Mouse (Mus musculus) embryonic fibroblast, embryonic 13.5 days (primary cell): ENCODE data around the gene Slc35e3. TPM values are rescaled to one million over a fixed set of nuclear protein-coding genes. Genes with fewer than 3 reads are reported as not detected.

ENCODE experiments used
- H3K27ac ChIP-seq: 2 replicates; pipeline ENCODE4 v1.5.1; 2012; ENCODE audit warnings: low read length, control low read depth, inconsistent platforms; ENCODE audit not compliant: insufficient read depth
- H3K4me1 ChIP-seq: 2 replicates; pipeline ENCODE4 v1.6.1; 2011; ENCODE audit warnings: low read length; ENCODE audit not compliant: control insufficient read depth, insufficient read depth
- H3K4me3 ChIP-seq: 2 replicates; pipeline ENCODE4 v1.5.1; 2011; ENCODE audit warnings: mild to moderate bottlenecking, control low read depth, low read length; ENCODE audit not compliant: insufficient read depth
- CTCF ChIP-seq: IDR thresholded peaks from 2 replicates; pipeline ENCODE4 v1.5.1; 2011; ENCODE audit warnings: mild to moderate bottlenecking, control low read depth, low read length, moderate library complexity, borderline replicate concordance; ENCODE audit not compliant: insufficient read depth
- POLR2A ChIP-seq: IDR thresholded peaks from 2 replicates; pipeline ENCODE4 v1.6.1; 2011; ENCODE audit warnings: low read depth, mild to moderate bottlenecking, control low read depth, low read length, moderate library complexity
- polyA plus RNA-seq: library from polyadenylated mRNA; stranded (reverse); fragments of >200 nt; gene quantifications from 2 replicates; pipeline ENCODE4 v1.2.4, GENCODE M21; 2011; ENCODE audit warnings: low read depth; ENCODE audit not compliant: missing spikeins, insufficient read length

Gene Slc35e3
- polyA plus RNA-seq, 1 experiment: 28.9 TPM

- no peaks in the 10 kb centered on the region for H3K4me1 ChIP-seq
- no peak for TF ChIP-seq POLR2A
- TF ChIP-seq CTCF: no peak
- H3K4me3 ChIP-seq: no peak overlapping the region
- no peak overlapping the region for H3K27ac ChIP-seq
Measured at GRCm38 (mm10) chr10:117732962-117733592, 13.1 kb downstream of the Slc35e3 start.

DNA sequence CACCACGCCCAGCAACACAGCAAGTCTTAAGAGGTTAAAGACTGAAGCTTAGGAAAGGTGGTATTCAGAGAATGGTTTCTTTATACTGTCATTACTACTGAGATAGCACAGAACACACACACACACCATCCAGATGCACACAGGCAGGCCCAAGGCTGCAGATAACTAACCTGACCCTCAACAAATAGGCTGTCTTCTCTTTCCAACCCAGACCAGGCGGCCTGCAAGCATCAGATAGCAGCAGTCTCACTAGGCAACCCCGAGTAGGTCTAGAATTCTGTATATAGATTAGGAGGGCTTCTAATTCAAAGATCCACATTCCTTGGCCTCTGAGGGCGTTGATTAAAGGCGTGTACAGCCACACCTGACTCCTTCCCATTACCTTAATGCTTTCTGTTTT, 14.0 kb downstream of the Slc35e3 start:
- no peak overlapping the region for H3K4me3 ChIP-seq
- no peak for TF ChIP-seq POLR2A
- no peak for TF ChIP-seq CTCF
- H3K27ac ChIP-seq: no peak overlapping the region

GRCm38 (mm10) chr10:117731244-117732101, 14.7 kb downstream of the Slc35e3 start:
- Histone ChIP-seq H3K27ac (no peak overlapping the region), H3K4me1 (no peaks in the 10 kb centered on the region), H3K4me3 (no peak overlapping the region)
- TF ChIP-seq POLR2A: no peak
- TF ChIP-seq CTCF: peak; percentile 65; the same call in 1 of the 2 replicates

More for the DNA sequence above, 14.0 kb downstream of the Slc35e3 start:
- no peaks in the 10 kb centered on the region for H3K4me1 ChIP-seq

DNA sequence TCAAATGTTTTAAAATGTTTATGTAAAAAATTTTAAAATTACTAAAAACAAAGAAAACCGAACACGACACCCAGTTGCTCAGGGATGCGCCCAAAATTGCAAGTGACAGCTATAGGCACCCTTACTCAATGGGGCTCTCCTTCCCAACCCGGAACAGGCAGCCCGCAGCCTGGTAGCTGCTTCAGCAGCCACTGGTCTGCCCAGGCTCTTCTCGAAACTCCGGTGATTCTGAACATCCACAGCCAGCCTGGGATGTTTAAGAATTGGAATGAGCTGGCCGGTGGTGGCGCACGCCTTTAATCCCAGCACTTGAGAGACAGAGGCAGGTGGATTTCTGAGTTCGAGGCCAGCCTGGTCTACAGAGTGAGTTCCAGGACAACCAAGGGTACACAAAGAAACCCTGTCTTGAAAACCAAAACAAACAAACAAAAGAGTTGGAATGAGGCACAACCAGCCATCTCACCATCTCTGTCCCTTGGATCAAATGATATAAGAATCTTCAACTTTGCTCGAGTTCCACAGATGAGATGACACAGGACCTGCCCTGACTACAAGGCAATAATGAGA, 15.4 kb downstream of the Slc35e3 start:
- Histone ChIP-seq H3K4me3 (no peak overlapping the region), H3K4me1 (no peaks in the 10 kb centered on the region), H3K27ac (no peak overlapping the region)
- no peak for TF ChIP-seq CTCF
- TF ChIP-seq POLR2A: no peak

DNA sequence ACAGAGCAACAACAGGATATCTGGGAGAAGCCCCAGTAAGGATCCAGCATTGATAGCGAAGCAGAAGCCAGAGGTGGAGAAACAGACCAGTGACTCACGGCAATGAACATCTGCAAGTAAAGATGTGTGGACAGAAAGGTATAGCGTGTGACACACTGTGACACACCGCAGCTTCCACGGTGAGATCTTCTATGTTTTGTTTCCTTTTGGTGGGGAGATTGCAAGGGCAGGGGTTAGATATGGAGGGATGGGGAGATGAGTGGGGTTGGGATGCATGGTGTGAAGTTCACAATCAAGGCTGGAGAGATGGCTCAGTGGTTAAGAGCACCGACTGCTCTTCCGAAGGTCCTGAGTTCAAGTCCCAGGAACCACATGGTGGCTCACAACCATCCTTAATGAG, 16.0 kb downstream of the Slc35e3 start:
- no peak for TF ChIP-seq CTCF
- no peak for TF ChIP-seq POLR2A
- no peak overlapping the region for H3K27ac ChIP-seq
- H3K4me1 ChIP-seq: no peaks in the 10 kb centered on the region
- H3K4me3 ChIP-seq: no peak overlapping the region

- no peaks in the 10 kb centered on the region for H3K4me1 ChIP-seq
- H3K27ac ChIP-seq: no peak overlapping the region
- H3K4me3 ChIP-seq: no peak overlapping the region
- TF ChIP-seq CTCF (no peak), POLR2A (no peak)
Measured at GRCm38 (mm10) chr10:117729139-117729814, 16.9 kb downstream of the Slc35e3 start.

DNA sequence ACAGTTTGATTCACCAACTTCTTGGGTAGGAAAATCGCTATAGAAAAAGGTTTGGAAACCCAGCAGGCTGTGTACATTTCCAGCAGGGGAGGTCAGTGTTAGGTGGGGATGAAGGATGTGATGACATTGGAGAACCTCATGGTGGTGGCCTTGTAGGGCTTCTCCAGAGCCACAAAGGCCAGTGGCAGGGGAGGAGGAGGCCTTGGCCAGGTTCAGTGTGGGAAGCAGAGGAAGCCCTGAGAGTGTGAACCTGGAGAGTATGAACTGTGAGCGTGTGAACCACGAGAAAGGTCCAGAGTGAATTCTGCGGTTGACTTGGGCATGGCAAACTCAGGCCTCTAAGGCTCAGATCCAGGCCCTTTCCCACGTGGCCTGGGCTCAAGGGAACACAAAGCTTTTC, 17.6 kb downstream of the Slc35e3 start:
- no peak overlapping the region for H3K4me3 ChIP-seq
- TF ChIP-seq CTCF: no peak
- no peak for TF ChIP-seq POLR2A

DNA sequence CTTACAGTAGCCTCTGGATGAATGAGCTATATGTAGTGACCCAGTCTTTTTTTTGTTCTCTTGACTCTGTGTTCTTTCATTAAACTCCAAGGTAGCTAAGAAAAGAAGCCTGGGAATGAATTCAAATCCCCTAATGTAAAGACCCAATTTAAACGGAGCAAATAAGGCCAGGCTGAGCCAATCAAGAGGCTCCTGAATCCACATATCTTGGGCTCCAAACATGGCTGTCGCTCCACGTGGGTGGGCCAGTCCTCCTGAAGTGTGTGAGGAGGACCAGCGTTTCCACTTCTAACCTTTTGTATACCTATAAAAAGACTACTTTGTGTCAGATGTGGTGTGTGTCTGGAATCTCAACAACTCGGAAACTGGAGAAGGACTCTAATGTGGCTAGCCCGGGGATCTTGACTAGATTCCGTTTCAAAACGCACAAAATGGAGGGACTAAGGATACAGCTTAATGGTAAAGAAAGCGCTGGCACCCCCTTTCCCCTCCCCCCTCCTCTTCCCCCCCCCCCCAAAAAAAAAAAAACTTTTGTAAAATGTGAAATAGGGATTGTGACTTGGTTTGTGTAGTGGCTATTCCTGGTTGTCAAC, 18.6 kb downstream of the Slc35e3 start:
- Histone ChIP-seq H3K4me3 (no peak overlapping the region), H3K27ac (no peak overlapping the region), H3K4me1 (no peaks in the 10 kb centered on the region)
- TF ChIP-seq CTCF (no peak), POLR2A (no peak)

More for the DNA sequence above, 17.6 kb downstream of the Slc35e3 start:
- H3K27ac ChIP-seq: no peak overlapping the region
- no peaks in the 10 kb centered on the region for H3K4me1 ChIP-seq

GRCm38 (mm10) chr10:117726888-117727385, 19.2 kb downstream of the Slc35e3 start:
- H3K27ac ChIP-seq: no peak overlapping the region
- no peak overlapping the region for H3K4me3 ChIP-seq
- no peak for TF ChIP-seq POLR2A
- TF ChIP-seq CTCF: no peak
- H3K4me1 ChIP-seq: no peaks in the 10 kb centered on the region
